Mouse (Mus musculus) embryonic facial prominence, embryonic 13.5 days (tissue): ENCODE data around the gene 1700109H08Rik. TPM values are rescaled to one million over a fixed set of nuclear protein-coding genes. Genes with fewer than 3 reads are reported as not detected.
"Not testable (repeated sequence)": the region's sequence is repeated elsewhere in the genome, so short reads cannot be mapped to it uniquely, and the experiment has no call there.

Source experiments
- ATAC-seq: fragments of 200-750 bp; cut with Nextera tagmentation; 2 replicates; pipeline ENCODE4 v1.8.0; 2017; ENCODE audit warnings: low read depth; ENCODE audit not compliant: insufficient number of reproducible peaks, insufficient read depth, low FRiP score, low TSS enrichment
- H3K27ac ChIP-seq: fragments of 300-500 bp; sonication (generic); 2 replicates; pipeline ENCODE4 v1.5.1; 2015; ENCODE audit warnings: moderate library complexity, mild to moderate bottlenecking, inconsistent platforms
- H3K27me3 ChIP-seq: fragments of 300-500 bp; sonication (generic); 2 replicates; pipeline ENCODE4 v1.6.1; 2015; ENCODE audit warnings: mild to moderate bottlenecking, inconsistent platforms
- H3K36me3 ChIP-seq: fragments of 300-500 bp; sonication (generic); 2 replicates; pipeline ENCODE4 v1.6.1; 2015; ENCODE audit warnings: mild to moderate bottlenecking, inconsistent platforms
- H3K4me1 ChIP-seq: fragments of 300-500 bp; sonication (generic); 2 replicates; pipeline ENCODE4 v1.6.1; 2015; ENCODE audit warnings: inconsistent platforms
- H3K4me2 ChIP-seq: fragments of 300-500 bp; sonication (generic); 2 replicates; pipeline ENCODE4 v1.6.1; 2015; ENCODE audit warnings: moderate library complexity, mild to moderate bottlenecking, inconsistent platforms
- H3K4me3 ChIP-seq: fragments of 300-500 bp; sonication (generic); 2 replicates; pipeline ENCODE4 v1.5.1; 2015; ENCODE audit warnings: mild to moderate bottlenecking, inconsistent platforms
- H3K9ac ChIP-seq: fragments of 300-500 bp; sonication (generic); 2 replicates; pipeline ENCODE4 v1.6.1; 2015; ENCODE audit warnings: mild to moderate bottlenecking, inconsistent platforms
- H3K9me3 ChIP-seq: fragments of 300-500 bp; sonication (generic); 2 replicates; pipeline ENCODE4 v1.6.1; 2016; ENCODE audit warnings: inconsistent platforms
- WGBS: fragments of 180-500 bp; shearing (Covaris S2); methylation state at CpG from one replicate; pipeline ENCODE4 v1.1.7; 2015; ENCODE audit warnings: mixed read lengths; 5-methylcytosine and 5-hydroxymethylcytosine counted together
- polyA plus RNA-seq: library from polyadenylated mRNA; unstranded; fragments of >200 nt; fragmentation: Nextera tagmentation; extraction: Ambion mirVana; gene quantifications from 2 replicates; pipeline ENCODE4 v1.2.1, GENCODE M21; 2015

Gene 1700109H08Rik
- polyA plus RNA-seq, 1 experiment from 2014 or later = 3.5 TPM

DNA sequence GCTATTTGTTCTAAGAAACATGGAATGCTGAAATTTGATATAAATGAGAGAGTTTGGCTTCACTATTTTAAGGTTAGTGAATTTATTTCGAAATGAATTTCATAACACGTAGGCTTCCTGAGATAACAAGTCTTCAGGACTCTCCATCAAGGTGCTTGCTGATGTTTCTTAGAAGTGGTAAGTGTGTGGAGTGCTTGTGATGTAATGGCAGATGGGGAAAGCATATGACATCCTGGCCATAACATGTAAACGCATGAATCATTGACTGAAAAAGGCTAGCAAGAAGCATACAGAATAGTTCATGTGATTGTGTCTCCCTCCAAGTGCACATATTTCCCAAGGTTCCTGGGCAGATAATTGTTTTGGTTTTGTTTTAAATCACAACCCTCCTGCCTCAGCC is 29.4 kb downstream of the 1700109H08Rik start:
- H3K4me3 ChIP-seq = no peak overlapping the region
- no peak for ATAC-seq
- no peaks in the 10 kb centered on the region for H3K9me3 ChIP-seq
- no peaks in the 10 kb centered on the region for H3K27me3 ChIP-seq
- H3K4me1 ChIP-seq = peaks cover 3% of the 10 kb centered on the region; the same call in 1 of the 2 replicates
- no peak overlapping the region for H3K27ac ChIP-seq
- H3K9ac ChIP-seq = no peak overlapping the region
- H3K4me2 ChIP-seq = no peak overlapping the region
- 89% methylated on average over 3 of the region's 3 CpGs for WGBS
- peaks cover 25% of the 10 kb centered on the region for H3K36me3 ChIP-seq

DNA sequence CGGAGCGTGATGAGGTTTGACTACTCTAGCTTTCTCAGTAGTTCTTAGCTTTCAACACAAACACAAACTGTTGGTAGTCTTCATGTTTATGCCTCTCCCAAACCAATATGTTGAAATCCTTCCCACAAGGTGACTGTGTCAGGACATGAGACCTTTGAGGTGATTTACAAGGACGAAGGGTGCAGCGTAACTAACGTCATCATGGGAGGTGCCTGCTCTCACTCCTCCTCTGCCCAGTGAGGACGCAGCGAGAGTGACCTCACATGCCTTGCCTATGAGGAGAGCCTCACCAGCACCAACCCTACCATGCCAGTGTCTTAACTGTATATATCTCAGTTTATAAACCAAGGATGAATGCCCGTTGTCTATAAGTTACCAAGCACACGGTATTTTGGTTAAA is 35.7 kb downstream of the 1700109H08Rik start:
- Histone ChIP-seq H3K9ac (no peak overlapping the region), H3K27ac (no peak overlapping the region), H3K27me3 (no peaks in the 10 kb centered on the region), H3K4me2 (no peak overlapping the region), H3K4me3 (no peak overlapping the region), H3K9me3 (no peaks in the 10 kb centered on the region), H3K4me1 (no peaks in the 10 kb centered on the region), H3K36me3 (peaks cover 60% of the 10 kb centered on the region)
- no peak for ATAC-seq
- WGBS = 94% methylated on average over 9 of the region's 9 CpGs

DNA sequence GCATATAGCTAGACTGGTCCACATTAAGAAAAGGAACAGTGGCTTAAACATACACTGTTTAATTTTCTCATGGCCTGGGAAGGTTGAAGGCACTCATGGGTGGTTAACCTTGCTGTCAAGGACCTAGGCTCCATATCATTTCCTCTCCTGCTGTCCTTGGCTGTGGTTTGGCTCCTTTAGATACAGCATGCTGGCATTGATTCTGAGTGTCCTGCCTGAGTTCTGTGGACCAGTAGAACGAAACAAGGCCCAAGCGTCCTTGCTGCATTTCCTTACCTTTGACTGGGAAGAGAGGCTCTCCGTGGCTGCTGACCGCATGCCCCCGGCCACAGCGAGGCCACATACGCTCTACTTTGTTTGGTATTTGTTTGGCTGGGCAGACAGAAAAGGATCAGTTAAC is 37.9 kb downstream of the 1700109H08Rik start:
- Histone ChIP-seq H3K9ac (no peak overlapping the region), H3K27me3 (no peaks in the 10 kb centered on the region), H3K27ac (no peak overlapping the region), H3K4me2 (no peak overlapping the region), H3K4me3 (no peak overlapping the region), H3K9me3 (no peaks in the 10 kb centered on the region), H3K4me1 (no peaks in the 10 kb centered on the region), H3K36me3 (peaks cover 63% of the 10 kb centered on the region)
- 90% methylated on average over 7 of the region's 7 CpGs for WGBS
- ATAC-seq = no peak

DNA sequence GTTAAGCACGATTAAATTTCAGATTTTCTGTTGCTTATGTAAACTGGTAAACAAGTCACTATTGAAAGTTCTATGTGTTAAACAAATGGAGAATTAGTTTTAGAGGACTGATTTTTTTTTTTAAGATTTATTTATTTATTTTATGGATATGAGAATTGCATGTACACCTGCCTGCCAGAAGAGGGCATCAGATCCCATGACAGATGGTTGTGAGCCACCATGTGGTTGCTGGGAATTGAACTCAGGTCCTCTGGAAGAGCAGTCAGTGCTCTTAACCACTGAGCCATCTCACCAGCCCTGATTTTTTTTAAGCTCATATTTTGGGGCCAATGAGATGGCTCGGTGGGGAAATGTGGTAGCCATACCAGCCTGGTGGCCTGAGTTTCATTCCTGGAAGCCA is 40.5 kb downstream of the 1700109H08Rik start:
- not testable (repeated sequence) for H3K27me3 ChIP-seq, H3K4me1 ChIP-seq, H3K4me2 ChIP-seq, H3K27ac ChIP-seq, ATAC-seq, H3K9me3 ChIP-seq, H3K9ac ChIP-seq, H3K4me3 ChIP-seq
- 89% methylated on average over 2 of the region's 2 CpGs for WGBS
- H3K36me3 ChIP-seq = peaks cover 55% of the 10 kb centered on the region

DNA sequence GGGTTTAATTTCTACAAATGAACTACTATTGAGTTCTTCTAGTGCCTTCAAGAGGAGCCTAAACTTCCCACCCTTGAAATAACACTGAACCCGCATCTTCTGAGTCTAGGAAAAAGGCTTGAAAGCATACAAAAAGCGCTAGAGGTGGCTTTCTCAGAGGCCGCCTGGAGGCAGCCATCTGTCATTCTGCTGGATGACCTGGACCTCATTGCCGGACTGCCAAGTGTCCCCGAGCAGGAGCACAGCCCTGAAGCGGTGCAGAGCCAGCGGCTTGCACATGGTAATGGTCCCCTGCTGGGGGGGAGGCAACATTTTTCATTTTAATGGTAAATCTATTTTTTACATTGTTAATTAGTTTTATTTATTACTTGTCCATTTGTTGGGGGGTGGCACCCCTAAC is 49.1 kb downstream of the 1700109H08Rik start:
- no peak overlapping the region for H3K27ac ChIP-seq
- no peak overlapping the region for H3K9ac ChIP-seq
- H3K36me3 ChIP-seq = peaks cover 53% of the 10 kb centered on the region
- H3K27me3 ChIP-seq = no peaks in the 10 kb centered on the region
- H3K4me1 ChIP-seq = no peaks in the 10 kb centered on the region
- no peak overlapping the region for H3K4me3 ChIP-seq
- ATAC-seq = no peak
- H3K4me2 ChIP-seq = no peak overlapping the region
- no peaks in the 10 kb centered on the region for H3K9me3 ChIP-seq
- WGBS = 94% methylated on average over 7 of the region's 7 CpGs

DNA sequence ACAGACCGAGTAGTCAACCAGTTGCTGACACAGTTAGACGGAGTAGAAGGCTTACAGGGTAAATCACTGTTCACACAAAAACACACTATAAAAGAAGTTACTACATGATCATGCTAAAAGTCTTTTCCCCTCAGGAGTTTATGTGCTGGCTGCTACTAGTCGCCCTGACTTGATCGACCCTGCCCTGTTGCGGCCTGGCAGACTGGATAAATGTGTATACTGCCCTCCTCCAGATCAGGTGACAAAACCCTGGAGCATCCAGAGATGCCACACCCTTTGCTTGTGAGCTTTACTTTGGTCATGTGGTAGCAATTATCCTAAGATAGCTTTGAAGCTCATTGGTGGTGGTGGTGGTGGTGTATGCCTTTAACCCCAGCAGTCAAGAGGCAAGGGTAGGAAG is 58.7 kb downstream of the 1700109H08Rik start:
- Histone ChIP-seq H3K9me3 (no peaks in the 10 kb centered on the region), H3K4me2 (no peak overlapping the region), H3K27me3 (no peaks in the 10 kb centered on the region), H3K4me1 (no peaks in the 10 kb centered on the region), H3K9ac (no peak overlapping the region), H3K4me3 (no peak overlapping the region), H3K27ac (no peak overlapping the region), H3K36me3 (peaks cover 52% of the 10 kb centered on the region)
- 81% methylated on average over 5 of the region's 5 CpGs for WGBS
- no peak for ATAC-seq

DNA sequence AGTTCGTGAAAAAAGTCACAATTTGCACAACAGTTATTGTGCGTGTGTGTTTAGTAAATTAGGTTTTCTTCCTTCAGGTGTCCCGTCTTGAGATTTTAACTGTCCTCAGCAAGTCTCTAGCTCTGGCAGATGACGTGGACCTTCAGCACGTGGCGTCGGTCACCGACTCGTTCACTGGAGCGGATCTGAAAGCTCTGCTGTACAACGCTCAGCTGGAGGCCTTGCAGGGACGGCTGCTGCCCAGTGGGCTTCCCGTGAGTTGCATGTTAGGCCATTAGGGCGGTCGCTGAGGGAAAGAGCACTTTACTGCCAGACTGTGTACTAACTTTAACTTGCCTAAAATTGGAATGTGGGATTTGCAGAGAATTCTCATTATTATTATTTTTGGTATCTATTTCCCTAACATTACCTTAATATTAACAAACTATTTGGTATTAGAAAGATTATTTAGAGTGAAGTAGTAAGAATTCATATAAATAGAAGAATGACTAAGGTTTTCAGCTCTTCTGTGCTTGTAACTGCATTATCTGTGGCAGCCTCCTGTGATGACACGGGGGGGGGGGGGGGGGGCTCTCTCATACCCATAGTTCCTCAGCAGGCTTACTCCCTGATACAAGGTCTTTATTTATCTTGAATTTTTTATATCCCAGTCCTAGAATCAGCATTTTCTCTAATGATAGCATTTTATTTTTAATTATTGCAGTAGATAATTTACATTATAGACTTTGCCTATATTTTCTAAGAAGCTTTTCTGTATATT is 60.3 kb downstream of the 1700109H08Rik start:
- Histone ChIP-seq H3K36me3 (peaks cover 47% of the 10 kb centered on the region), H3K27me3 (no peaks in the 10 kb centered on the region), H3K4me1 (no peaks in the 10 kb centered on the region), H3K9ac (no peak overlapping the region), H3K9me3 (no peaks in the 10 kb centered on the region), H3K4me3 (no peak overlapping the region), H3K27ac (no peak overlapping the region), H3K4me2 (no peak overlapping the region)
- WGBS = 76% methylated on average over 16 of the region's 16 CpGs
- no peak for ATAC-seq

DNA sequence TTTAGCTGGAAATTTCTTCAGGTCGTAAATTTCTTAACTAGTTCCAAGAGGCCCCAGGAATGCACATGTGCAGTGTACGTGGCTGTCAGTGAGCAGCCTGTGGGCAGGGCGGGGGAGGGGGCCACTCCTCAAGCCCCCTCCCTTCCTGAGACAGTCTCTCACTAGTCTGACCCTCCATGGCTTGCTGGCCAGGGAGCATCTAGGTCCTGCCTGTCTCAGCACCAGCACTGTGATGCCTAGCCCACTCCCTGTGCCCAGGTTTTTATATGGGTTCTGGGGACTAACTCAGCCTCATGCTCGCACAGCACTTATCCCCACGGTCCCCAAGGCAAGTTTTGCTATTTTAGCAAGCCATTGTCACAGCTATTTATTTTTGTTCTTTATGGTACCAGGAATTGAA is 60.9 kb downstream of the 1700109H08Rik start:
- Histone ChIP-seq H3K4me2 (no peak overlapping the region), H3K36me3 (peaks cover 47% of the 10 kb centered on the region), H3K4me1 (no peaks in the 10 kb centered on the region), H3K27me3 (no peaks in the 10 kb centered on the region), H3K9me3 (no peaks in the 10 kb centered on the region), H3K27ac (no peak overlapping the region), H3K4me3 (no peak overlapping the region), H3K9ac (no peak overlapping the region)
- no peak for ATAC-seq
- 69% methylated on average over 5 of the region's 5 CpGs for WGBS

DNA sequence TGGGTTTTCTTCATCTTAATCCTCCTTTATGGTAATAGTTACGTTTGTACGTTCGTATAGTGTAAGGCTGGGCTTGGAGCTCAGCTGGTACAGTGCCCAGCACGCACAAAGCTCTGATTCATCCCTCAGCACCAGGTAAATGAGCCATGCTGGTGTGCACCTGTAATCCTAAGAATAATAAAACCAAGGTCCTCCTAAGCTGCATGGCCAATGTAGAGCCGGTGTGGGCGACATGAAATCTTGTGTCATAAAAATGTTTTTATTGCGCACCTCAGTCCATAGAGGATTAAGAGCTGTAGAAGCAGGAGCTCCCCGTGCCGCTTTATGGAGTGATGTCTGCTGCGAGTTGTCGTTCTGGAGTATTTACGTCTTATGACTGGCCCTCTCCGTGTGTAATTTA is 61.9 kb downstream of the 1700109H08Rik start:
- Histone ChIP-seq H3K4me2 (no peak overlapping the region), H3K27ac (no peak overlapping the region), H3K9me3 (no peaks in the 10 kb centered on the region), H3K4me3 (no peak overlapping the region), H3K9ac (no peak overlapping the region), H3K36me3 (peaks cover 44% of the 10 kb centered on the region), H3K27me3 (no peaks in the 10 kb centered on the region), H3K4me1 (no peaks in the 10 kb centered on the region)
- WGBS = 93% methylated on average over 13 of the region's 13 CpGs
- ATAC-seq = no peak

DNA sequence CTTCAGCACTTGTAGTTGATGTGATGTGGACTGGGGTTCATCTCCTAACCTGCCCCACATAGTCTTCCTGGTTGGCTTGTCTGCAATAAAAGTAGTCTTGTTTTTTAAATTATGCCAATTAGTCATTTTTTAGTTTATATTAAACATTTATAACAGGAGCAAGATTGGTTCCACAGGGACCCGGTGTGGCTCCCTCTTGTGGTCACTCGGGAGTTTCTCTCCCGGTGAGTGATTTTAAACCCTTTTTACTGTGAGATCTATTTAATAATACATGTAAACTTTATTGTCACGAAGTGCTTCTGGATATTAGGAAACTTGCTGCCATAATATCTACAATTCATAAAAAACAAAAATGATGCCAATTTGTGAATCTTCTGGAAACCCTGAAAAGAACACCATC is 62.6 kb downstream of the 1700109H08Rik start:
- WGBS = 75% methylated on average over 4 of the region's 4 CpGs
- H3K9me3 ChIP-seq = no peaks in the 10 kb centered on the region
- H3K4me1 ChIP-seq = no peaks in the 10 kb centered on the region
- H3K27me3 ChIP-seq = no peaks in the 10 kb centered on the region
- H3K36me3 ChIP-seq = peaks cover 43% of the 10 kb centered on the region
- H3K27ac ChIP-seq = no peak overlapping the region
- no peak overlapping the region for H3K4me2 ChIP-seq
- no peak overlapping the region for H3K4me3 ChIP-seq
- no peak for ATAC-seq
- no peak overlapping the region for H3K9ac ChIP-seq
